Mouse (Mus musculus): ENCODE measurements around the gene Pgghg.
A peak's percentile ranks its signal among the peaks of the same experiment; 100 is the strongest.

Gene Pgghg

GRCm38 (mm10) chr7:140941222-140942051 is at the start of gene Pgghg:
Gene Pgghg, plus strand, starts transcription at chr7:140941391.
- peak; percentile 52 to 55 for DNase-seq (ENCODE audit: low spot score in 2 of 2)

GRCm38 (mm10) chr7:140894031-140894430 is 47.2 kb upstream of the Pgghg start:
- no peak for DNase-seq (ENCODE audit: low spot score in 2 of 2)

GRCm38 (mm10) chr7:140894611-140895010 is 46.6 kb upstream of the Pgghg start:
- no peak for DNase-seq (ENCODE audit: low spot score in 2 of 2)

GRCm38 (mm10) chr7:140897863-140898262 is 43.3 kb upstream of the Pgghg start:
- DNase-seq (ENCODE audit: low spot score in 2 of 2) = no peak

- no peak for DNase-seq (ENCODE audit: low spot score in 2 of 2)
These were observed 42.1 kb upstream of the Pgghg start for GRCm38 (mm10) chr7:140899121-140899520.

GRCm38 (mm10) chr7:140900220-140900619 is 41.0 kb upstream of the Pgghg start, which contains the start of gene Cox8b:
Gene Cox8b, minus strand, starts transcription at chr7:140900446.
- no peak for DNase-seq (ENCODE audit: low spot score in 2 of 2)

GRCm38 (mm10) chr7:140902036-140902875 is 38.9 kb upstream of the Pgghg start:
- no peak for DNase-seq (ENCODE audit: low spot score in 2 of 2)

GRCm38 (mm10) chr7:140903212-140903611 is 38.0 kb upstream of the Pgghg start:
- DNase-seq (ENCODE audit: low spot score in 2 of 2) = peak; percentile 72 to 75

GRCm38 (mm10) chr7:140905642-140906081 is 35.5 kb upstream of the Pgghg start:
- no peak for DNase-seq (ENCODE audit: low spot score in 2 of 2)

- DNase-seq (ENCODE audit: low spot score in 2 of 2) = no peak
These were observed 34.1 kb upstream of the Pgghg start for GRCm38 (mm10) chr7:140907131-140907530.

GRCm38 (mm10) chr7:140907697-140908096 is 33.5 kb upstream of the Pgghg start:
- no peak for DNase-seq (ENCODE audit: low spot score in 2 of 2)

- no peak for DNase-seq (ENCODE audit: low spot score in 2 of 2)
These were observed 33.0 kb upstream of the Pgghg start for GRCm38 (mm10) chr7:140908181-140908580.

- peak; percentile 64 to 68 for DNase-seq (ENCODE audit: low spot score in 2 of 2)
These were observed 32.5 kb upstream of the Pgghg start for GRCm38 (mm10) chr7:140908634-140909107.

- DNase-seq (ENCODE audit: low spot score in 2 of 2) = peak; percentile 40 to 41
These were observed 28.9 kb upstream of the Pgghg start for GRCm38 (mm10) chr7:140912293-140912692.

GRCm38 (mm10) chr7:140912846-140913482 is 28.2 kb upstream of the Pgghg start:
- no peak for DNase-seq (ENCODE audit: low spot score in 2 of 2)

- no peak for DNase-seq (ENCODE audit: low spot score in 2 of 2)
These were observed 27.0 kb upstream of the Pgghg start for GRCm38 (mm10) chr7:140914031-140914690.

GRCm38 (mm10) chr7:140919911-140920310 is 21.3 kb upstream of the Pgghg start:
- DNase-seq (ENCODE audit: low spot score in 2 of 2) = no peak

GRCm38 (mm10) chr7:140920418-140921029 is 20.7 kb upstream of the Pgghg start, which contains the start of gene Nlrp6:
Gene Nlrp6, plus strand, starts transcription at chr7:140920902.
- no peak for DNase-seq (ENCODE audit: low spot score in 2 of 2)

- DNase-seq (ENCODE audit: low spot score in 2 of 2) = no peak
These were observed 19.8 kb upstream of the Pgghg start for GRCm38 (mm10) chr7:140921225-140921975.

All from frontal cortex, postnatal 36 days (tissue).